Mouse (Mus musculus): ENCODE data around the gene Glcci1. TPM values are rescaled to one million over a fixed set of nuclear protein-coding genes. Genes with fewer than 3 reads are reported as not detected.
A peak's percentile ranks its signal among the peaks of the same experiment; 100 is the strongest.

Gene Glcci1
- polyA plus RNA-seq, 1 experiment from 2014 or later: 2.5 TPM

DNA sequence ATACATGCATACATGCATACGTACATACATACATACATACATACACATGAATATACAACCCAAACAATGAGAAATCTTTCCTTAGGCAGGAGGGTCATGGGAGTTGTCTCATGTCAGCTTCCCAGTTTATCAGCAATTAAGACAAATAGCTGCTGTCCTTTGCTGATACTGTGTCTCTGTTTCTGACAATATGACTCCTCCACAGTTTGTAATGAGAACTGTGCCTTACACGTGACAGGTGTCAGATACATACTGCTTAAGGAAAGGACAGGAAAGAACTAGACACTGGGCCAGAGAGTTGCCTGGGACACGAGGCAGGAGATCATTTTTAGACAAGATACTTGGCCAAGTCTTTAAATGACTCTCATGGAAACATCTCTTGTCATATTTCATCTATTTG, 35.1 kb upstream of the Glcci1 start:
- peaks cover 19% of the 10 kb centered on the region for H3K4me1 ChIP-seq (ENCODE audit: control insufficient read depth, insufficient read depth, low read length)
- no peaks in the 10 kb centered on the region for H3K36me3 ChIP-seq (ENCODE audit: control insufficient read depth, insufficient read depth)
- H3K4me2 ChIP-seq (ENCODE audit: low read depth, low read length): no peak overlapping the region
- no peak overlapping the region for H3K27ac ChIP-seq (ENCODE audit: low read length)
- ATAC-seq (replicated peaks; ENCODE audit: extremely low read depth, insufficient read depth, low FRiP score): no peak
- 63% methylated on average over 3 of the region's 3 CpGs for WGBS
- no peak overlapping the region for H3K4me3 ChIP-seq (ENCODE audit: low read length)
- H3K27me3 ChIP-seq (ENCODE audit: control insufficient read depth, insufficient read depth, low read length): no peaks in the 10 kb centered on the region
- H3K9ac ChIP-seq (ENCODE audit: low read length): no peak overlapping the region
- peaks cover 2% of the 10 kb centered on the region; the same call in 1 of the 2 replicates for H3K9me3 ChIP-seq (replicated peaks; ENCODE audit: control insufficient read depth, low read length)

DNA sequence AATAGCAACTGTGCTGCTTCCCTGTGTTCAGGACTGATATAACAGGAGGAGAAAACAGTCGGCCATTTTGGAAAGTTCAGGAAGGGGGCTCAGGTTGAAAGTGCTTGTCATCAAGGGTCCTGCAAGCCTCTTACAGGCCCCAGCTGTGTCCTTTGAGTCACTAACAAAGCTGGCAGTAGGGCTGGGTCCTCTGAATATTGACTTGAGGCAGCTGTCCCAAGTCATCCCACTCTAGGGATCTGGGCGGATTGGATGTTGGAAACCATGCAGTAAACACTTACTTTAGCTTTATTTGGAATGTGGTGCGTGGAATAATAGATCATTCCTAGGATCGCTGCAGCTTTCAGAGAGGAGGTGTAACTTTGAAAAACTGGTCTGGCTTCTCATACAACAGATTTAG, 34.6 kb upstream of the Glcci1 start:
- Histone ChIP-seq H3K27ac (ENCODE audit: low read length) (no peak overlapping the region), H3K9ac (ENCODE audit: low read length) (no peak overlapping the region), H3K4me1 (ENCODE audit: control insufficient read depth, insufficient read depth, low read length) (peaks cover 21% of the 10 kb centered on the region), H3K4me3 (ENCODE audit: low read length) (no peak overlapping the region), H3K27me3 (ENCODE audit: control insufficient read depth, insufficient read depth, low read length) (no peaks in the 10 kb centered on the region), H3K4me2 (ENCODE audit: low read depth, low read length) (no peak overlapping the region), H3K36me3 (ENCODE audit: control insufficient read depth, insufficient read depth) (no peaks in the 10 kb centered on the region), H3K9me3 (replicated peaks; ENCODE audit: control insufficient read depth, low read length) (peaks cover 2% of the 10 kb centered on the region; the same call in 1 of the 2 replicates)
- ATAC-seq (replicated peaks; ENCODE audit: extremely low read depth, insufficient read depth, low FRiP score): no peak
- 77% methylated on average over 4 of the region's 4 CpGs for WGBS

DNA sequence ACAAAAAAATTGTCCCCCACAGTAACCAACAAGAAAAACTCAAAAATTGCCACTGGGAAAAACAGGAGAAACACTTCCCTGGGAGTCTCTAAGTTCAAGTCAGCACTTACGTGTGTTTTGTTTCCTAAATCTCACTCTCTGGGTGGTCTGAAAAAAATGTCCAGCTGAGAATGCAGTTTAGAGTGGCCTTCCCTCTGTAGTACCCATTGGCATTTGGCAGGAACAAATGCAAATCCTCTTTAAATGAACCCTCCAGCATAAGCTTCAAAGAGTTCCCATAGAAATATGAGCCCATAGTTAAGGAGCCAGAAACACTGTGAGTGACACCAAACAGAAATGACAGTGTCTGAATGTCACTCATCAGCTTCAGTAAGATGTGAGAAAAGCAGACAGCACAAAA, 30.2 kb upstream of the Glcci1 start:
- Histone ChIP-seq H3K4me3 (ENCODE audit: low read length) (no peak overlapping the region), H3K4me2 (ENCODE audit: low read depth, low read length) (no peak overlapping the region), H3K9ac (ENCODE audit: low read length) (no peak overlapping the region), H3K4me1 (ENCODE audit: control insufficient read depth, insufficient read depth, low read length) (peaks cover 8% of the 10 kb centered on the region), H3K9me3 (replicated peaks; ENCODE audit: control insufficient read depth, low read length) (no peaks in the 10 kb centered on the region), H3K36me3 (ENCODE audit: control insufficient read depth, insufficient read depth) (no peaks in the 10 kb centered on the region), H3K27ac (ENCODE audit: low read length) (no peak overlapping the region), H3K27me3 (ENCODE audit: control insufficient read depth, insufficient read depth, low read length) (no peaks in the 10 kb centered on the region)
- ATAC-seq (replicated peaks; ENCODE audit: extremely low read depth, insufficient read depth, low FRiP score): no peak
- WGBS: 50% methylated on average over 1 of the region's 1 CpGs

DNA sequence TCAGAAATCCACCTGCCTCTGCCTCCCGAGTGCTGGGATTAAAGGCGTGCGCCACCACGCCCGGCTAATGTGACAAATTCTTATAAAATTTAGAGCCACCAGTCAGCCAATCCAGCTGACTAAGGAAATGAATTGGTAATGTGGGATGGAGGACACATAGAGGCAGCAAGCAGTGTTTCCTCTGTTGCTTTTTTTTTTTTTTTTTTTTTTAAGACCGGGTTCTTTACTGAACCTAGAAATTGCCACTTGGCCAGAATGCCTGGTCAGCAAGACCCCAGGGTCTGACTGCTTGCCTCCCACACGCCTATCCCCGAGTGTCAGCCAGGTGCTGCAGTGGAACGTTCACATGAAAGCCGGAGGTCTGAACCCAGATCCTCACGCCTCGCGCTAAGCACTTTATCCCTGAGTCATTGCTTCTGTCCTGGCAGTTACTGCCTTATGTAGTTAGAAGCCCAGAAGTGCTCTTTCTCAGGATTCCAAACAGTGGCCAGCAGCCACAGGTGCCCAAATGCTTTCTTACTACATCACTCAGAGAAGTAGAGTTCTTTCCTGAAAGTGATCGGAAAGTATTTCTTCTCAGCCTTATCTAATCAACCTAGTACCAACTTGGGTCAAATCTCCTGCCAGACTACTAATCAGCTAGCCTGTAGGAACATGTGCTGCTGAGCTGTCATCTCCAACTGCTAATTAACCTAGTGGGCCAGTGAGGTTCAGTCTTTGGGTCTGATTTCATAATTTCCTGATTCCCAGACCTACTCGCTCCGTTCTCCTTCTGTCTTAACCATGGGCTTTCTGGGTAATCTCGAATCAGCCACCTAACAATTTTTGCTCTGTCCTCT, 24.7 kb upstream of the Glcci1 start:
- Histone ChIP-seq H3K4me1 (ENCODE audit: control insufficient read depth, insufficient read depth, low read length) (peaks cover 14% of the 10 kb centered on the region), H3K27ac (ENCODE audit: low read length) (peak overlapping the region; percentile 47; the same call in 1 of the 2 replicates), H3K27me3 (ENCODE audit: control insufficient read depth, insufficient read depth, low read length) (no peaks in the 10 kb centered on the region), H3K9ac (ENCODE audit: low read length) (no peak overlapping the region), H3K9me3 (replicated peaks; ENCODE audit: control insufficient read depth, low read length) (no peaks in the 10 kb centered on the region), H3K4me2 (ENCODE audit: low read depth, low read length) (no peak overlapping the region), H3K4me3 (ENCODE audit: low read length) (no peak overlapping the region), H3K36me3 (ENCODE audit: control insufficient read depth, insufficient read depth) (no peaks in the 10 kb centered on the region)
- ATAC-seq (replicated peaks; ENCODE audit: extremely low read depth, insufficient read depth, low FRiP score): no peak
- 77% methylated on average over 17 of the region's 17 CpGs for WGBS

DNA sequence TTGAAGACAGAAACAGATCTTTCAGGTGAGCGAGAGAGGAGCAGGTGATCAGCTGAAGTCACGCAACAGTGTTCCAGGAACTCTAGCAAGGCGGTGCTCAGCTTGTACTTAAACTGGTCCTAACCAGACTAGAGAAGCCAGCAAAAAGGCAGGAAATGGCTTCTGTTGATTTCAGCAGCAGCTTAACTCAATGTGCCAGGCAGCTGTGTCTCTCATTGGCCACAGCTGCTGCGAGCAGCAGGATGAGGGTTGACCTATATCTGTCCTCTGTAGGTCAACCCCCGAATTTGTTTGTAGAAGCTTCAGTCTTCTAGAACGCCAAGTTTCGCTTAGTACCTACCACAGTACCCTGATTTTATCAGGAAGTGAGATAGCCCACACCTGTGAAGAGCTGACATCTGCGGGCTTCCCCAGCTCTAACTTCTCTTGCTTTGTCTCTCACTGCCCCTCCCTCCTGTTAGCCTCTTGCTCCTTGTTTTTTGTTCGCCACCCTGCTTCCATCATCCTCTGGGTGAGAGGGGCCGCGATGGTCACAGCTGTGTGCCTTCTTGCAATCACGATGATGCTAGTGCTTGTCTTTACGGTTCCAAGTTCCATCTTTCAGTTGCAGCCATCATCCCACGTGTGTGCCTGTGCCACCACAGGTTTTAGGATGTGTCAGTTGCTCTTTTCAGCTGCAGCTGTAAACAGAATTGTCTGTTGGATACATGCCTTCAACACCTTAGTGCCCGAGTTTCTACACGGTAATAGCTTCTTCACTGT, 23.8 kb upstream of the Glcci1 start:
- H3K27me3 ChIP-seq (ENCODE audit: control insufficient read depth, insufficient read depth, low read length): no peaks in the 10 kb centered on the region
- no peaks in the 10 kb centered on the region for H3K9me3 ChIP-seq (replicated peaks; ENCODE audit: control insufficient read depth, low read length)
- no peaks in the 10 kb centered on the region for H3K36me3 ChIP-seq (ENCODE audit: control insufficient read depth, insufficient read depth)
- H3K4me3 ChIP-seq (ENCODE audit: low read length): no peak overlapping the region
- peak; percentile 79 for ATAC-seq (replicated peaks; ENCODE audit: extremely low read depth, insufficient read depth, low FRiP score)
- H3K4me2 ChIP-seq (ENCODE audit: low read depth, low read length): no peak overlapping the region
- peaks cover 11% of the 10 kb centered on the region for H3K4me1 ChIP-seq (ENCODE audit: control insufficient read depth, insufficient read depth, low read length)
- WGBS: 69% methylated on average over 16 of the region's 16 CpGs
- peak overlapping the region; percentile 47; the same call in 1 of the 2 replicates for H3K27ac ChIP-seq (ENCODE audit: low read length)
- no peak overlapping the region for H3K9ac ChIP-seq (ENCODE audit: low read length)

DNA sequence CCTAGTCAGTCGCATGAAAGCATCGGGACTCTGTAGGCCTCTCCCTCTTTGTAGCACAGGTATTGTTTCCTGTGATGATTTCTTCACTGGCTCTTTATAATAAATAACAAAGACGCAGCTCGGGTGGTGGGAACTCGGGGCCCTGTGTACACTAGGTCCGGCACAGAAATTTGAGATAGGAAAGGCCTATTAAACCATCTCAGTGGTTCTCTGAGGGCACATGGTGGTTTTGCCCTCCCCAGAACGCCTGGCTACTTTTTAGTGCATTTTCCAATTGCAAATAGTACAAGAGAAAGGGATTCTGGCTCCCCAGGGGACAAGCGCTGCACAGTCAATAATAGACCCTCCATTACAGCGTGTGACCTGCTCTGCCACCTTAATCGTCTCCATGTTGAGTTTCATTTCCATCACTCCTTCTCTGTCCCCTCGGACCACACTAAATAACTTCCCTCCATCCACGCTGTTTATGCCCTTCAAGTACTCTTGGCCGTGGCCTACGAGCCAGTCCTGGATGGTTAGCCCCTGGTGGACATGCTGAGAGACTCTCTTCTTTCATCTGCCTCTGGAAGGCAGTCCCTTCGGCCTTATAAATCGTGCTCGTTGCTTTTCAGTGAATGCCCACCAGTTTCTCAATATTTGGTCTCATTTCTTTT, 22.9 kb upstream of the Glcci1 start:
- Histone ChIP-seq H3K9me3 (replicated peaks; ENCODE audit: control insufficient read depth, low read length) (no peaks in the 10 kb centered on the region), H3K9ac (ENCODE audit: low read length) (no peak overlapping the region), H3K27me3 (ENCODE audit: control insufficient read depth, insufficient read depth, low read length) (no peaks in the 10 kb centered on the region), H3K27ac (ENCODE audit: low read length) (peak overlapping the region; percentile 23; the same call in 1 of the 2 replicates), H3K4me1 (ENCODE audit: control insufficient read depth, insufficient read depth, low read length) (peaks cover 11% of the 10 kb centered on the region), H3K4me3 (ENCODE audit: low read length) (no peak overlapping the region), H3K36me3 (ENCODE audit: control insufficient read depth, insufficient read depth) (no peaks in the 10 kb centered on the region), H3K4me2 (ENCODE audit: low read depth, low read length) (no peak overlapping the region)
- WGBS: 90% methylated on average over 17 of the region's 17 CpGs
- no peak for ATAC-seq (replicated peaks; ENCODE audit: extremely low read depth, insufficient read depth, low FRiP score)

DNA sequence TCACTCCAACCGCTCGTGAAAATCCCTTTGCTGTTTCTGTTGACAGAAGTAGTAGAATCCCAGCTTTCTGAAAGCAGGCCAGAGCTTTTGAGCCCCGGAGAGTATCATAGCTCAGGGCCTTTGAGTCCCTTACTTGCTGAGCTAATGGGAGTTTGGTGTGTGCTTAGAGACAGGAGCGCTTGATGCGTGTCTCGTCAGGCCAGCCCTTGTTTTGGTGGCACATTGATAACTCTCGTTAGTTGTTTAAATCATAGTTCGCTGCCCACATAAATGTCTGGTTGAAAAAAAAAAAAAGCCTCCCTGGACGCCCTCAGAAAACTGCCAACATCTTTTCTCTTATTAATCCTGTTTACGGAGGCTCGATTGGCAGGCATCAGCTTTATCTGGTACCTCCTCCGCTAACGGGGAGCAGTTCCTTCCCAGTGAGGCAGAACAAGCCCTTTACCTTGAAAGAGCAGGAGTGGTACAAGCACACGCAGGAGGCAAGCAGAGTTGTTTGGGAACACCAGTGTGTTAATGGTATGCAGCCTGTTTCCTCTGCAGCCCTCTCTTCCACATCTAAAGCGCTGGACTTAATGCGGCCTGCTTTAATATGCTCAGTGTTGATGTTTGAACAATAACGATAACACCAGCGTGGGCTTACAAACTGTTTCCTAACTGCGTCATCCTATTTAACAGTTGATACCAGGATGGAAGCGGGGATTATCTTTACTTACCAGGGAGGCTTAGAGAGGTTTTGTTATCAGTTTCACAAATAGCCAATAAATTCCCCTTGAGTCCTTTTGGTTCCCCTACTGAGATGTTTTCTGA, 22.2 kb upstream of the Glcci1 start:
- ATAC-seq (replicated peaks; ENCODE audit: extremely low read depth, insufficient read depth, low FRiP score): no peak
- Histone ChIP-seq H3K27ac (ENCODE audit: low read length) (no peak overlapping the region), H3K27me3 (ENCODE audit: control insufficient read depth, insufficient read depth, low read length) (no peaks in the 10 kb centered on the region), H3K9ac (ENCODE audit: low read length) (no peak overlapping the region), H3K4me3 (ENCODE audit: low read length) (no peak overlapping the region), H3K36me3 (ENCODE audit: control insufficient read depth, insufficient read depth) (no peaks in the 10 kb centered on the region), H3K9me3 (replicated peaks; ENCODE audit: control insufficient read depth, low read length) (no peaks in the 10 kb centered on the region), H3K4me2 (ENCODE audit: low read depth, low read length) (no peak overlapping the region), H3K4me1 (ENCODE audit: control insufficient read depth, insufficient read depth, low read length) (peaks cover 11% of the 10 kb centered on the region)
- WGBS: 49% methylated on average over 20 of the region's 20 CpGs

DNA sequence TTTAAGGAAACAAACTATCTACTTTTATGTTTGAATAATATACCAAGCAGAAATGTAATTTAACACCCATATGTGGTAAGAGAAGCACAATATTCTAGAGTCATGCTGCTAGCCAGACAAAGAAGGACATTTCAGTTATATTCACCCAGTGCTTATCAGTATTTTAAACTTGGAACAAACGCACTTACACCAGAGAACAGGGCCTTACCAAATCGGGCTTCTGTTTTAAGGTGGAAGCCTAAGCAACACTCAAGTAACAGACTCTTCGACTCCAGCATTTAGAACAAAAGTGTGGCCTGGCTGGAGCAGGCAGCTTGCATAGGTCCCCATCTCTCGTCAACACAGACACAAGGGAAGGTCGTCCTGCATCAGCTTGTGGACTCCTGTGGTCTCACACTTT, 21.2 kb upstream of the Glcci1 start:
- H3K4me1 ChIP-seq (ENCODE audit: control insufficient read depth, insufficient read depth, low read length): peaks cover 11% of the 10 kb centered on the region
- no peak overlapping the region for H3K9ac ChIP-seq (ENCODE audit: low read length)
- no peak overlapping the region for H3K4me2 ChIP-seq (ENCODE audit: low read depth, low read length)
- H3K27me3 ChIP-seq (ENCODE audit: control insufficient read depth, insufficient read depth, low read length): no peaks in the 10 kb centered on the region
- no peak for ATAC-seq (replicated peaks; ENCODE audit: extremely low read depth, insufficient read depth, low FRiP score)
- no peaks in the 10 kb centered on the region for H3K36me3 ChIP-seq (ENCODE audit: control insufficient read depth, insufficient read depth)
- no peak overlapping the region for H3K4me3 ChIP-seq (ENCODE audit: low read length)
- whole genome bisulfite sequencing: 31% methylated on average over 5 of the region's 5 CpGs
- H3K9me3 ChIP-seq (replicated peaks; ENCODE audit: control insufficient read depth, low read length): no peaks in the 10 kb centered on the region
- H3K27ac ChIP-seq (ENCODE audit: low read length): no peak overlapping the region

Data from heart, embryonic 16.5 days (tissue).